ENCODE assay signal across 1 mouse cellular context in the genomic region with DNA sequence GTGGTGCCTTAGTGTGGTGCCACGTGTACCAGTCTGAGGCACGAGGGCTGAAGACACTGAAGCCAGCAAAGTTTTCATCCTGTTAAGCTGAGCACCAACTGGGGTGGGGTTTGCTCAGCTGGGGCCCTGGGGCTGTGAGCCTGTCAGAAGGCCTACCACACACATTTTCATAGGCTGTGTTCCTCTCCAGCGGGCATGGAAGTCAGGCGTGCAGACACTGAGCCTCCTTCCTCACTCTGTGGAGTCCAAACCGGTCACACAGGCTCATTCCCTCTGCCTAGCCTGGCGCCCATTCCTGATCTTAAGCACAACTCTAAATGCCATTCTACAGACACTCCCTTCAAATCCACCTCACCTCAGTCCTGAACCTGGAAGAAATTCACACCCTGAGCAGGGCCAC.
TF ChIP-seq lines count a peak whose summit lies in the region.

No protein-coding gene starts in this region.

TF ChIP-seq in CH12.LX, 34 proteins besides CTCF, POLR2A, EP300 and RAD21:
- no peak for TF ChIP-seq ZC3H11A (IDR thresholded peaks at IDR 0.05; ENCODE audit: low read depth, low read length)
- TF ChIP-seq CHD2 (IDR thresholded peaks at IDR 0.05; ENCODE audit: low read length): no peak
